In genomic region chr2:168871767-168872511, GRCm38 (mm10) we compare ENCODE assay signal across 8 mouse cellular contexts.
DNase-seq lines count a peak whose midpoint lies in the region; ATAC-seq lines count a peak whose summit lies in the region.

No protein-coding gene starts in this region.

- H3K4me2 ChIP-seq in hindbrain, embryonic 16.5 days (ENCODE audit: low read length) = peak overlapping the region; percentile 42
- peak overlapping the region; percentile 27 for H3K4me2 ChIP-seq in midbrain, embryonic 15.5 days

- no peak overlapping the region for H3K9ac ChIP-seq in hindbrain, embryonic 16.5 days (ENCODE audit: low read depth, low read length)
- H3K9ac ChIP-seq in midbrain, embryonic 15.5 days = no peak overlapping the region

- H3K27ac ChIP-seq in heart, embryonic 10.5 days = no peak overlapping the region
- no peak overlapping the region for H3K27ac ChIP-seq in hindbrain, embryonic 16.5 days (ENCODE audit: low read depth, low read length)
- H3K27ac ChIP-seq in midbrain, embryonic 15.5 days = no peak overlapping the region

- H3K4me1 ChIP-seq in heart, embryonic 10.5 days = peaks cover 5% of the 10 kb centered on the region
- H3K4me1 ChIP-seq in hindbrain, embryonic 16.5 days (ENCODE audit: control insufficient read depth, insufficient read depth, low read depth, low read length) = peaks cover 7% of the 10 kb centered on the region
- peaks cover 13% of the 10 kb centered on the region; the same call in 1 of the 2 replicates for H3K4me1 ChIP-seq in midbrain, embryonic 15.5 days

- intact Hi-C loops in heart, postnatal 36 days (cut with DNase I) = loop anchor here (5.0 to 10.0 kb wide), 2 partner anchors 180 to 407 kb away; no protein-coding TSS in a partner anchor

- WGBS in heart, embryonic 10.5 days = 54% methylated on average over 22 of the region's 22 CpGs
- 17% methylated on average over 22 of the region's 22 CpGs for WGBS in hindbrain, embryonic 16.5 days
- 23% methylated on average over 22 of the region's 22 CpGs for WGBS in midbrain, embryonic 15.5 days

- no peaks in the 10 kb centered on the region for H3K36me3 ChIP-seq in heart, embryonic 10.5 days
- no peaks in the 10 kb centered on the region for H3K36me3 ChIP-seq in hindbrain, embryonic 16.5 days (ENCODE audit: control insufficient read depth, insufficient read depth, low read length)
- H3K36me3 ChIP-seq in midbrain, embryonic 15.5 days (replicated peaks) = no peaks in the 10 kb centered on the region

- H3K9me3 ChIP-seq in heart, embryonic 10.5 days = no peaks in the 10 kb centered on the region
- H3K9me3 ChIP-seq in hindbrain, embryonic 16.5 days (ENCODE audit: control insufficient read depth, low read length) = no peaks in the 10 kb centered on the region
- H3K9me3 ChIP-seq in midbrain, embryonic 15.5 days = no peaks in the 10 kb centered on the region

- H3K4me3 ChIP-seq in heart, embryonic 10.5 days = peak overlapping the region; percentile 18; the same call in 1 of the 2 replicates
- H3K4me3 ChIP-seq in hindbrain, embryonic 16.5 days (ENCODE audit: low read length) = peak overlapping the region; percentile 5; the same call in 1 of the 2 replicates
- no peak overlapping the region for H3K4me3 ChIP-seq in midbrain, embryonic 15.5 days

- no peaks in the 10 kb centered on the region for H3K27me3 ChIP-seq in heart, embryonic 10.5 days (ENCODE audit: insufficient read depth, poor library complexity, severe bottlenecking)
- no peaks in the 10 kb centered on the region for H3K27me3 ChIP-seq in hindbrain, embryonic 16.5 days (replicated peaks; ENCODE audit: control insufficient read depth, insufficient read depth, low read length)
- no peaks in the 10 kb centered on the region for H3K27me3 ChIP-seq in midbrain, embryonic 15.5 days (replicated peaks)

- DNase-seq in heart, embryonic 10.5 days (ENCODE audit: low spot score) = no peak
- no peak for DNase-seq in heart, adult 9 months (ENCODE audit: low spot score in 2 of 2)
- DNase-seq in embryo, embryonic 11.5 days (ENCODE audit: low read depth, low spot score) = peak; percentile 37
- DNase-seq in natural killer cell, adult 2 months (ENCODE audit: low spot score in 2 of 2) = no peak
- no peak for DNase-seq in cerebellum, adult 9-11 months
- DNase-seq in heart, postnatal 36 days = no peak

- ATAC-seq in hindbrain, embryonic 16.5 days = no peak
- ATAC-seq in midbrain, embryonic 15.5 days (replicated peaks) = no peak
